Mouse (Mus musculus) heart, postnatal 0 days (tissue): Measurements from ENCODE around the gene Sun1. TPM values are rescaled to one million over a fixed set of nuclear protein-coding genes. Genes with fewer than 3 reads are reported as not detected.

Source experiments
- ATAC-seq: fragments of 200-750 bp; cut with Nextera tagmentation; 2 replicates; pipeline ENCODE4 v1.8.0; 2017; ENCODE audit warnings: low read depth, moderate number of reproducible peaks, moderate library complexity; ENCODE audit not compliant: insufficient read depth
- DNase-seq: peaks from one replicate; pipeline ENCODE4 v3.0.0-alpha.2; 2016; ENCODE audit warnings: low spot score
- H3K27ac ChIP-seq: fragments of 300-500 bp; sonication (generic); 2 replicates; pipeline ENCODE4 v1.5.1; 2014; ENCODE audit warnings: low read depth, mild to moderate bottlenecking
- H3K27me3 ChIP-seq: fragments of 300-500 bp; sonication (generic); 2 replicates; pipeline ENCODE4 v1.6.1; 2014; ENCODE audit warnings: low read length, mixed read lengths; ENCODE audit not compliant: control insufficient read depth, insufficient read depth
- H3K36me3 ChIP-seq: fragments of 300-500 bp; sonication (generic); replicated peaks from 2 replicates; pipeline ENCODE4 v1.6.1; 2014; ENCODE audit warnings: low read length, mixed read lengths; ENCODE audit not compliant: control insufficient read depth, insufficient read depth
- H3K4me1 ChIP-seq: fragments of 300-500 bp; sonication (generic); 2 replicates; pipeline ENCODE4 v1.6.1; 2014; ENCODE audit warnings: antibody characterized with exemption; ENCODE audit not compliant: control insufficient read depth, insufficient read depth
- H3K4me2 ChIP-seq: fragments of 300-500 bp; sonication (generic); 2 replicates; pipeline ENCODE4 v1.6.1; 2014; ENCODE audit warnings: low read depth, mild to moderate bottlenecking, low read length, moderate library complexity
- H3K4me3 ChIP-seq: fragments of 300-500 bp; sonication (generic); 2 replicates; pipeline ENCODE4 v1.5.1; 2014; ENCODE audit warnings: low read depth, low read length
- H3K9ac ChIP-seq: fragments of 300-500 bp; sonication (generic); replicated peaks from 2 replicates; pipeline ENCODE4 v1.6.1; 2014; ENCODE audit warnings: low read depth, low read length, mixed read lengths
- H3K9me3 ChIP-seq: fragments of 300-500 bp; sonication (generic); replicated peaks from 2 replicates; pipeline ENCODE4 v1.6.1; 2016; ENCODE audit warnings: low read length; ENCODE audit not compliant: control insufficient read depth
- CTCF ChIP-seq: IDR thresholded peaks from 2 replicates; pipeline ENCODE4 v1.5.1; 2016; ENCODE audit warnings: antibody characterized with exemption, control low read depth, low read depth
- EP300 ChIP-seq: IDR thresholded peaks from 2 replicates; pipeline ENCODE4 v1.6.1; 2016; ENCODE audit warnings: antibody characterized with exemption, low read depth
- WGBS: fragments of 180-500 bp; shearing (Covaris S2); extraction: QIAGEN DNeasy Blood & Tissue Kit; methylation state at CpG from one replicate; pipeline ENCODE4 v1.1.7; 2014; 5-methylcytosine and 5-hydroxymethylcytosine counted together
- polyA plus RNA-seq: library from polyadenylated mRNA; unstranded; fragments of >200 nt; fragmentation: Nextera tagmentation; extraction: Ambion mirVana; gene quantifications from 2 replicates; pipeline ENCODE4 v1.2.1, GENCODE M21; 2015
- total RNA-seq: library from RNA; depleted of rRNA; stranded (reverse); fragments of >200 nt; gene quantifications from 2 replicates; pipeline ENCODE4 v1.2.3, GENCODE M21; 2014; ENCODE audit warnings: low replicate concordance

The Sun1 gene
- total and polyA plus RNA-seq, 2 experiments from 2014 or later, result 22.4 to 71.5 TPM

DNA sequence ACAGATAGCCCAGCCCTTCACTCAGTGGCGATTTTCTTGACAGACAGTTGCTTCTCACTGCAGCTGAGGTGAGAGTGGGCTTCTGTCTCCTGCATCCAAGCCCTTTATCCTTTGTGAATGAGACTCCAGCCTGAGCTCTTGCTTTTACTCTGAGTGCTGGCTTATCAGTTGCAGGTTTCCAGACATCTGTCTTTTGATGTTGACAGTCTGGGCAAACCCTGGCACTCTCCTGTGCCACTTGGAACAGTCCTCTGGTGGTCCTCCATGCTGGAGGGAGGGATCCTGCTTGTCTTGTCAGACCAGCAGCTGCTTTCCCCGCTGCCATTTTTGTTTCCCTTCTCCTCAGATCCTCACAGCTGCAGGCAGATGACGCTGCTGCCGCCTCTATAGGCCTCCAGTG, 28.5 kb upstream of the Sun1 start:
- H3K9me3 ChIP-seq, result no peaks in the 10 kb centered on the region
- ATAC-seq (no peak), DNase-seq (no peak)
- 78% methylated on average over 4 of the region's 4 CpGs for WGBS
- H3K4me1 ChIP-seq, result 0 out of 2 replicates have a peak, but pooled peaks cover 3% of the 10 kb centered on the region
- H3K27me3 ChIP-seq, result no peaks in the 10 kb centered on the region
- H3K9ac ChIP-seq, result no peak overlapping the region
- H3K27ac ChIP-seq, result no peak overlapping the region
- no peak for TF ChIP-seq EP300
- no peak for TF ChIP-seq CTCF
- no peak overlapping the region for H3K4me3 ChIP-seq
- peaks cover 47% of the 10 kb centered on the region for H3K36me3 ChIP-seq
- H3K4me2 ChIP-seq, result no peak overlapping the region

DNA sequence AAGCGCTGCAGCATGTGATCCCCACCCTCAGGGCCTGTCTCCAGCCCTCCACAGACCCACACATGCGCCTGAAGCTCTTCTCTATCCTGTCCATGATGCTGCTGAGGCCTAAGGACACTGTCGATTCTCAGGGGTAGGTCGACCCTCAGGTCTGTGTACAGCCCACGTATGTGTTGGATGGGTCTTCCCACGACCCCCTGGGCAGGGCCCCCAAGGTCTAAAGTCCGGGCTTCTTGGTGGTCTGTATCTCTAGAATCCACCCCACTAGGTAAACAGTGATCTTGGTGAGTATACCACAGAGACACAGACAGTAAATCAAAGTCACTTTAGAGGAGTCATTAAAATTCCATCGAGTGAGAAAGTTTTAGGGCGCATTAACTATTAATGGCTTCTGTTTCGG, 26.3 kb upstream of the Sun1 start:
- no peak overlapping the region for H3K27ac ChIP-seq
- ATAC-seq, result no peak
- peaks cover 56% of the 10 kb centered on the region for H3K36me3 ChIP-seq

GRCm38 (mm10) chr5:139174556-139175547, 25.6 kb upstream of the Sun1 start:
- TF ChIP-seq EP300, result no peak
- 0 out of 2 replicates have a peak, but pooled peaks have one; percentile 1 for TF ChIP-seq CTCF
- no peaks in the 10 kb centered on the region for H3K27me3 ChIP-seq
- no peaks in the 10 kb centered on the region for H3K9me3 ChIP-seq
- H3K4me2 ChIP-seq, result no peak overlapping the region
- peak; percentile 38 for DNase-seq
- H3K9ac ChIP-seq, result no peak overlapping the region
- H3K4me3 ChIP-seq, result no peak overlapping the region
- peak; percentile 28 for ATAC-seq
- H3K27ac ChIP-seq, result peak overlapping the region; percentile 4; the same call in 1 of the 2 replicates
- H3K4me1 ChIP-seq, result no peaks in the 10 kb centered on the region
- peaks cover 54% of the 10 kb centered on the region for H3K36me3 ChIP-seq
- whole genome bisulfite sequencing, result 46% methylated on average over 10 of the region's 10 CpGs

More for the DNA sequence above, 26.3 kb upstream of the Sun1 start:
- Histone ChIP-seq H3K9ac (no peak overlapping the region), H3K4me3 (no peak overlapping the region), H3K27me3 (no peaks in the 10 kb centered on the region), H3K4me2 (no peak overlapping the region), H3K9me3 (no peaks in the 10 kb centered on the region), H3K4me1 (no peaks in the 10 kb centered on the region)
- WGBS, result 69% methylated on average over 10 of the region's 10 CpGs
- DNase-seq, result no peak
- TF ChIP-seq CTCF (no peak), EP300 (no peak)

DNA sequence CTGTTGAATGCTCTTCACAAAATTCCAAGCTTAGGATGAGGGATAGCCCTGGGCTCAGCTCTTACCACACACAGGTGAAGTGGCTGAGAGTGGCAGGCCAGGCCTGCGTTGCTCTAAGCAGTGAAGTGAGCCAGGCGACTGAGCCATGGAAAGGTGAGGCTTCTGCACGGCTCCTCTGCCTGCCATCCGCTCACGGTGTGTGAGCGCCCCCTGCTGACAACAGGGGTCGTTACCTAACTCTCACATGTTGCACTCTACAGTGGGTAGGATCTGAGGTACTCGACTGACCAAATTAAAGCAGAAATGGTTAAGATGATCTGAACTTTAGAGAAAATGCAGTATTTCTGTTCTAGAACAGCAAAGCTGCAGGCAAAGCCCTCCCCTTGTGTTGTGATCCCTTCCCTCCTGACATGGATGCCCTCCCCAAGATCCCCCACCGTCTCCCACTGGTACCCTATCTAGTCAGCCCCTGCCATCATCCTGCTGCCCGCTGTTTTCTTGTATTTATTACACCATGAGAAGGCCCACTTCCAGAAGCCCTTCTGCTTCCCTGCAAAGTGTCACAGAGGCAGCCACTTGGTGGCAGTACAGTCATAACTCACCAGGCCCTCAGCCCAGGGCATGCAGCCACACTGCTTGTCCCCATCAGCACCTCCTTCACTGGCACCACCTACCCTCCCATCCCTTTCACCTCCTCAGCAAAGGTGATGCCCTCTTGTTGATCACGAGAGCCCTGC, 21.4 kb upstream of the Sun1 start:
- H3K9me3 ChIP-seq, result no peaks in the 10 kb centered on the region
- H3K27ac ChIP-seq, result no peak overlapping the region
- no peaks in the 10 kb centered on the region for H3K4me1 ChIP-seq
- H3K4me2 ChIP-seq, result no peak overlapping the region
- DNase-seq, result peak; percentile 61
- WGBS, result 22% methylated on average over 11 of the region's 11 CpGs
- peak; percentile 80 for ATAC-seq
- H3K36me3 ChIP-seq, result peaks cover 59% of the 10 kb centered on the region
- no peak overlapping the region for H3K4me3 ChIP-seq
- H3K9ac ChIP-seq, result no peak overlapping the region
- H3K27me3 ChIP-seq, result no peaks in the 10 kb centered on the region
- TF ChIP-seq EP300, result no peak
- TF ChIP-seq CTCF, result peak; percentile 97

- Histone ChIP-seq H3K9me3 (no peaks in the 10 kb centered on the region), H3K27me3 (no peaks in the 10 kb centered on the region), H3K4me1 (no peaks in the 10 kb centered on the region), H3K4me3 (no peak overlapping the region), H3K36me3 (peaks cover 71% of the 10 kb centered on the region), H3K4me2 (no peak overlapping the region), H3K27ac (no peak overlapping the region), H3K9ac (no peak overlapping the region)
- WGBS, result 75% methylated on average over 2 of the region's 2 CpGs
- ATAC-seq, result no peak
- TF ChIP-seq CTCF (no peak), EP300 (no peak)
- DNase-seq, result no peak
Observed at GRCm38 (mm10) chr5:139183131-139183530, 17.3 kb upstream of the Sun1 start.
